Mouse (Mus musculus) forebrain, postnatal 0 days (tissue): ENCODE data around the gene Fance. TPM values are rescaled to one million over a fixed set of nuclear protein-coding genes. Genes with fewer than 3 reads are reported as not detected.

Experiments
- ATAC-seq: fragments of 200-750 bp; cut with Nextera tagmentation; 2 replicates; pipeline ENCODE4 v1.8.0; 2017; ENCODE audit warnings: mild to moderate bottlenecking, moderate library complexity
- DNase-seq: peaks from one replicate; pipeline ENCODE4 v3.0.0-alpha.2; 2015
- H3K27ac ChIP-seq: fragments of 300-500 bp; sonication (generic); 2 replicates; pipeline ENCODE4 v1.5.1; 2014; ENCODE audit warnings: low read depth, mild to moderate bottlenecking, antibody characterized with exemption, low read length, moderate library complexity, mixed read lengths
- H3K27me3 ChIP-seq: fragments of 300-500 bp; sonication (generic); 2 replicates; pipeline ENCODE4 v1.6.1; 2014; ENCODE audit warnings: mild to moderate bottlenecking, low read length, mixed read lengths; ENCODE audit not compliant: insufficient read depth
- H3K36me3 ChIP-seq: fragments of 300-500 bp; sonication (generic); 2 replicates; pipeline ENCODE4 v1.6.1; 2014; ENCODE audit warnings: mild to moderate bottlenecking, moderate library complexity; ENCODE audit not compliant: insufficient read depth
- H3K4me1 ChIP-seq: fragments of 300-500 bp; sonication (generic); 2 replicates; pipeline ENCODE4 v1.6.1; 2014; ENCODE audit warnings: antibody characterized with exemption; ENCODE audit not compliant: insufficient read depth
- H3K4me2 ChIP-seq: fragments of 300-500 bp; sonication (generic); 2 replicates; pipeline ENCODE4 v1.6.1; 2014; ENCODE audit warnings: low read depth, mild to moderate bottlenecking, moderate library complexity
- H3K4me3 ChIP-seq: fragments of 300-500 bp; sonication (generic); 2 replicates; pipeline ENCODE4 v1.5.1; 2014; ENCODE audit warnings: low read depth, low read length, mixed read lengths
- H3K9ac ChIP-seq: fragments of 300-500 bp; sonication (generic); 2 replicates; pipeline ENCODE4 v1.6.1; 2014; ENCODE audit warnings: mild to moderate bottlenecking
- H3K9me3 ChIP-seq: fragments of 300-500 bp; sonication (generic); 2 replicates; pipeline ENCODE4 v1.6.1; 2016; ENCODE audit warnings: low read length
- CTCF ChIP-seq: sonication (generic); IDR thresholded peaks from 2 replicates; pipeline ENCODE4 v1.5.1; 2016; ENCODE audit warnings: antibody characterized with exemption, control low read depth, low read depth
- WGBS: fragments of 180-500 bp; shearing (Covaris S2); extraction: QIAGEN DNeasy Blood & Tissue Kit; methylation state at CpG from one replicate; pipeline ENCODE4 v1.1.7; 2014; 5-methylcytosine and 5-hydroxymethylcytosine counted together
- polyA plus RNA-seq: library from polyadenylated mRNA; unstranded; fragments of >200 nt; fragmentation: Nextera tagmentation; extraction: Ambion mirVana; gene quantifications from 2 replicates; pipeline ENCODE4 v1.2.1, GENCODE M21; 2015
- total RNA-seq: library from RNA; depleted of rRNA; stranded (reverse); fragments of >200 nt; gene quantifications from 2 replicates; pipeline ENCODE4 v1.2.3, GENCODE M21; 2014

Gene Fance
- total and polyA plus RNA-seq, 2 experiments from 2014 or later: 31.2 to 35.2 TPM

DNA sequence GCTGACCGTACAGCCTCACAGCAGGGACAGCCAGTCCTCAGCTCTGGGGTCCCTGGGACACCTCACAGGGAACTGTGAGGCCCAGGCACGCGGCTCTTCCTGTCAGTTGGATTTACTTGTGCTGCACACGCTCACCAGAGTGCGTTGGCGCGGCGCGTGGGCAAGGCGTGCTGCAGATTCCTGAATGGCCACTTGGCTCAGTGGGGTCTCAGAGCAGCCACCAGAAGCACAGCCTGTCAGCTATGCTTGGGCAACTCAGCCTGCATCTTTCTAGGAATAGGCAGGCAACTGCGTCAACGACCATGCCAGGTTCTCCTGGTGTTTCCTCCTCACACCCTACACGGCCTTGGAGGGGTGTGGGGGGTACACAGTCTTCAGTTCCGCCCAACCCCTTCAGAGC, 36.1 kb upstream of the Fance start:
- ATAC-seq: no peak

DNA sequence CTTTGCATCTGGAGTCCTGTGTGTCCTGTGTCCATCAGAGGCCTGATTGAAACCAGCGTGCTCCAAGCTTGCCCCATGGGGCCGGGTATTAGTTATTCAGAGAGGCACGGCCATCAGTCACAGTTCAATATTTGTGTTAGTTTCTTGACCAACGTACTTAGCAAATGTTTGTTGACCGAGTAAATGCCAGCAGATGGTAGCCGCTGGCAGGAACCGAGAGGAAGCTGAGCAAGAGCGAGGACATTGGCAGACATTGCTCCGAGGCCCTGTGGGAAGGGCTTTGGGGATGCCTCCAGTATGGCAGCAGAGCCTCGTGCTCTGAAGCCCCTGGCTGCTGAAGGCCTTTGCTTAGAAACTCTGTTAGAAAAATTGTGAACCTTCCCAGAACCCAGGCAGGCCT, 35.6 kb upstream of the Fance start:
- DNase-seq (no peak), ATAC-seq (no peak)
- H3K9ac ChIP-seq: no peak overlapping the region
- TF ChIP-seq CTCF: no peak
- H3K36me3 ChIP-seq: no peaks in the 10 kb centered on the region
- no peak overlapping the region for H3K27ac ChIP-seq
- no peaks in the 10 kb centered on the region for H3K9me3 ChIP-seq
- H3K4me1 ChIP-seq: no peaks in the 10 kb centered on the region
- H3K4me2 ChIP-seq: no peak overlapping the region
- 77% methylated on average over 10 of the region's 10 CpGs for whole genome bisulfite sequencing
- H3K4me3 ChIP-seq: no peak overlapping the region
- H3K27me3 ChIP-seq: no peaks in the 10 kb centered on the region

More for the DNA sequence above, 36.1 kb upstream of the Fance start:
- TF ChIP-seq CTCF: no peak
- 86% methylated on average over 14 of the region's 14 CpGs for WGBS
- H3K9me3 ChIP-seq: no peaks in the 10 kb centered on the region
- H3K27ac ChIP-seq: no peak overlapping the region
- H3K36me3 ChIP-seq: no peaks in the 10 kb centered on the region
- H3K4me1 ChIP-seq: no peaks in the 10 kb centered on the region
- DNase-seq: no peak
- no peak overlapping the region for H3K4me2 ChIP-seq
- no peaks in the 10 kb centered on the region for H3K27me3 ChIP-seq
- H3K4me3 ChIP-seq: no peak overlapping the region
- H3K9ac ChIP-seq: no peak overlapping the region

DNA sequence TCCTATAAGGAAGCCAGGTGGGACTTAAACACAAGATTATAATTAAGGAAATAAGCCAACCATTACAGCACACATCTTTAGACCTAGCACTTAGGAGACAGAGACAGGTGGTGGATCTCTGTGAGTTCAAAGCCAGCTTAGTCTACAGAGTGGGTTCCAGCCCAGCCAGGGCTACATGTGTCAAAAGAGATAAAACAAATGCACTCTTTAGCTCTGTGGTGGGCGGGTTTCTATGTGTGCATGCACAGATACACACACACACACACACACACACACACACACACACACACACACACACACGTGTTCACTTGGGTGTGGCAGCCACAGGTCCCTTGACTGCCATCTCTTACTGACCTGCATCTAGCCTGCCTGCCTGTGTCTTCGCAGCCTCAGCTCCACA, 35.2 kb upstream of the Fance start:
- no peak overlapping the region for H3K4me3 ChIP-seq
- H3K4me2 ChIP-seq: no peak overlapping the region
- DNase-seq: no peak
- H3K9me3 ChIP-seq: no peaks in the 10 kb centered on the region
- no peaks in the 10 kb centered on the region for H3K36me3 ChIP-seq
- no peak for ATAC-seq
- H3K27ac ChIP-seq: no peak overlapping the region
- WGBS: 92% methylated on average over 3 of the region's 3 CpGs
- TF ChIP-seq CTCF: no peak
- no peak overlapping the region for H3K9ac ChIP-seq
- H3K4me1 ChIP-seq: no peaks in the 10 kb centered on the region
- no peaks in the 10 kb centered on the region for H3K27me3 ChIP-seq

DNA sequence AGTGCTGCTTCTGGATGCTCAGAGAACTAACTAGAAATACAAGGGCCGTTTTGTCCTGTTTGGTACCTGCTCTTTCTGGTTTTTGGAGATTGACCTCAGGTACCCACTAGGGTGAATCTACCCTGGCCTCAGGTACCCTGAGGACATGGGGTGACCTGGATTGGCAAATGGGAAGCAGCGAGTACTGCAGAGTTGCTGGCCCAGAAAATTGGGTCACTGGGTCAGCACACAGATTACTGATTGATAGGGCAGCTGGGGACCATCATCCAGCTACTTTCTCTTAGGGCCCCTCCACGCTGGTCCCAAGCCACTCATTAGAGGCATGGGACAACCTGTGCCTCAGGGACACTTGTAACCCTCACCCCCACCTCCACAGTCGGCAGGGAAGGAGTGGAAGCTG, 34.1 kb upstream of the Fance start:
- DNase-seq: no peak
- Histone ChIP-seq H3K4me3 (no peak overlapping the region), H3K4me1 (no peaks in the 10 kb centered on the region), H3K9ac (no peak overlapping the region), H3K9me3 (no peaks in the 10 kb centered on the region), H3K27ac (no peak overlapping the region), H3K27me3 (no peaks in the 10 kb centered on the region), H3K36me3 (no peaks in the 10 kb centered on the region), H3K4me2 (no peak overlapping the region)
- no peak for TF ChIP-seq CTCF
- no peak for ATAC-seq
- WGBS: 58% methylated on average over 4 of the region's 4 CpGs

DNA sequence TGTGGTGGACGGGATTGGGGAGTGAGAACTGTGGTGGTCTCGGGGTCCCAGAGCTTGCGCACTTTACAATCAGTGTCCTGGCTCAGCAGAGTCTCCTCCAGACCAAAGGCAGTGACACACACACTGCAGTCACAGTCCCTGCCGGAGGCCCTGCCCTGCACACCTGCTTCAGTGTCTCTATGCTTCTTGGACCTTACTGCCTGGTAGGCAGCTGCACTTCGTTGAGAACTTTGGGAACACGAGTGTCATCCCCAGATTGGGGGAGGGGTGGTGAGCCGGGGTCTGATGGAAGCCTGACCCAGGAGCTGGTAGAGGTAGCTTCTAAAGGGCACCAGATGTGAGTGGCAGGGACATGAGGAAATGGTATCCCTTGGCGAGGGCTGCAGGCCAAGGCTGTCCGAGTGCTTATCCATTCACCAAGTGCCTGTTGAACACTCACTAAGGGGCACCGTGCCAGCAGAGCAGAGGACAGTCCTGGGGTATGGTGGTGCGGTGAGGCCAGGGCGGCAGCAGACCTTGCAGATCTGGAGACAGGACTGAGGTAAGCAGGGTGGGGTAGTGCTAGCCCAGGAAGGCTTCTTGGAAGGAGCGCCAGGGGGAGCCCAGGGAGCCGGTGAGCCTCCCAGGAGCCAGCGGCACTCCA, 33.4 kb upstream of the Fance start:
- 67% methylated on average over 15 of the region's 15 CpGs for WGBS
- no peak overlapping the region for H3K4me3 ChIP-seq
- no peaks in the 10 kb centered on the region for H3K27me3 ChIP-seq
- no peak for TF ChIP-seq CTCF
- no peak overlapping the region for H3K4me2 ChIP-seq
- H3K36me3 ChIP-seq: no peaks in the 10 kb centered on the region
- ATAC-seq: no peak
- no peak overlapping the region for H3K27ac ChIP-seq
- no peak overlapping the region for H3K9ac ChIP-seq
- H3K9me3 ChIP-seq: no peaks in the 10 kb centered on the region
- H3K4me1 ChIP-seq: no peaks in the 10 kb centered on the region
- DNase-seq: no peak

DNA sequence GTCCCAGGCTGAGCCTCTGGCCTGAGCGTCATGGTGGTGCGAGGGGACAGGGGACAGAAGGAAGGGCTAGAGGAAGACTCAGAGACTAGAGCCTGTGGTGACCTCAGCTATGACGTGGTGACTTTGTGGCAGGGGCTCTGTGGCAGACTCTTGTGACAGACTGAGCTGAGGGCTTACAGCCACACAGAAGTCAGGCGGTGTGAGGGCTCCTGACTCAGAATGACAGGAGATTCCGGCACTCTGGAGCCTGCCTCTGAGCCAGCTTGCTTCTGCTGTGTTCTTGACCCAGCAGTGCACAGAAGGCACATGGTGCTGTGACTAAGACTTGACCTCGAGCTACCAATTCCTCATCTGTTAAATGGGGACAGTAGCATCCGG, 32.9 kb upstream of the Fance start:
- 82% methylated on average over 7 of the region's 7 CpGs for WGBS
- Histone ChIP-seq H3K27me3 (no peaks in the 10 kb centered on the region), H3K4me3 (no peak overlapping the region), H3K4me2 (no peak overlapping the region), H3K9ac (no peak overlapping the region), H3K4me1 (no peaks in the 10 kb centered on the region), H3K27ac (no peak overlapping the region), H3K9me3 (no peaks in the 10 kb centered on the region), H3K36me3 (no peaks in the 10 kb centered on the region)
- TF ChIP-seq CTCF: no peak
- no peak for ATAC-seq
- no peak for DNase-seq

DNA sequence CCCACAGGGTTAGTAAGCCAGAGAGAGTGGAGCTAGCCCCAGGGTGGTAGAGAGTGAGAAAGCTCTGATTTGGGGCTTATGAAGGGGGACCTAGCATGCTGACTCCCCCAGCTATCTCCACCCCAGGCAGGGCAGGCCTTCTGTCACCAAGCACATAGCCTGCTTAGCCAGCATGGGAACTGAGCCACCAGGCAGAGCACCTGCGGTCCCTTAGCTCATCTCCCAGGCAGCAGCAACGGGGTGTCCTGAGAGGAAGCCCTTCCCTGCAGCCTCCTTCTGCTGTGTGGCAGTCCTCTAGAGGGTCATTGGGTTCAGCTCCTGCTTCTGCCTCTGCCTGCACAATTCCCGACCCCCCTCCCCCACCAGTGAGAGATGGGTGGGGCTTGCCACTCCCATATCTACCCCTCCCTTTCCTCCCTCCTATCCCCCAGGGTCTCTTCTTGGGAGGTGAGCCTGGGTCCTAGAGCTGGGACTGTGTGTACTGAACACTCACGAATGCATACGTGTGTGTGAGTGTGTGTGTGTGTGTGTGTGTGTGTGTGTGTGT, 32.4 kb upstream of the Fance start:
- 59% methylated on average over 5 of the region's 5 CpGs for WGBS
- TF ChIP-seq CTCF: no peak
- H3K36me3 ChIP-seq: no peaks in the 10 kb centered on the region
- H3K4me1 ChIP-seq: no peaks in the 10 kb centered on the region
- no peak overlapping the region for H3K4me3 ChIP-seq
- no peak for ATAC-seq
- no peak overlapping the region for H3K4me2 ChIP-seq
- H3K27ac ChIP-seq: no peak overlapping the region
- H3K27me3 ChIP-seq: no peaks in the 10 kb centered on the region
- no peak for DNase-seq
- H3K9ac ChIP-seq: no peak overlapping the region
- no peaks in the 10 kb centered on the region for H3K9me3 ChIP-seq
